Mouse (Mus musculus) heart, embryonic 14.5 days (tissue): Measurements from ENCODE around the gene Tubb2a. TPM values are rescaled to one million over a fixed set of nuclear protein-coding genes. Genes with fewer than 3 reads are reported as not detected.

Experiments
- ATAC-seq: fragments of 200-750 bp; cut with Nextera tagmentation; 2 replicates; pipeline ENCODE4 v1.8.0; 2017; ENCODE audit warnings: low read depth, moderate TSS enrichment; ENCODE audit not compliant: insufficient number of reproducible peaks, insufficient read depth, low FRiP score
- H3K27ac ChIP-seq, 2 experiments: fragments of 200-500 bp in 1 of 2; fragments of 300-500 bp in 1 of 2; sonication (generic) in 1 of 2; replicated peaks in 1 of 2; 2 replicates each; pipeline ENCODE4 v1.5.1; 2012 to 2014; ENCODE audit warnings: low read depth in 2 of 2, low read length in 2 of 2, control low read depth in 1 of 2, mild to moderate bottlenecking in 1 of 2, mixed read lengths in 1 of 2; ENCODE audit not compliant: control insufficient read depth in 1 of 2, insufficient read depth in 1 of 2
- H3K27me3 ChIP-seq: fragments of 300-500 bp; sonication (generic); 2 replicates; pipeline ENCODE4 v1.6.1; 2014; ENCODE audit warnings: mild to moderate bottlenecking, low read length, control low read depth; ENCODE audit not compliant: control insufficient read depth, insufficient read depth
- H3K36me3 ChIP-seq: fragments of 300-500 bp; sonication (generic); 2 replicates; pipeline ENCODE4 v1.6.1; 2014; ENCODE audit warnings: mild to moderate bottlenecking, control low read depth, low read length, mixed read lengths; ENCODE audit not compliant: control insufficient read depth, insufficient read depth
- H3K4me1 ChIP-seq, 2 experiments: fragments of 200-500 bp in 1 of 2; fragments of 300-500 bp in 1 of 2; sonication (generic) in 1 of 2; 2 replicates each; pipeline ENCODE4 v1.6.1; 2012 to 2014; ENCODE audit warnings: low read length in 2 of 2, control low read depth in 1 of 2, mixed read lengths in 1 of 2; ENCODE audit not compliant: control insufficient read depth in 2 of 2, insufficient read depth in 2 of 2
- H3K4me2 ChIP-seq: fragments of 300-500 bp; sonication (generic); 2 replicates; pipeline ENCODE4 v1.6.1; 2014; ENCODE audit warnings: mild to moderate bottlenecking, low read length
- H3K4me3 ChIP-seq, 2 experiments: fragments of 200-500 bp in 1 of 2; fragments of 300-500 bp in 1 of 2; sonication (generic) in 1 of 2; 2 replicates each; pipeline ENCODE4 v1.5.1; 2012 to 2014; ENCODE audit warnings: low read length in 2 of 2, mild to moderate bottlenecking in 2 of 2, control low read depth in 1 of 2, low read depth in 1 of 2, moderate library complexity in 1 of 2; ENCODE audit not compliant: control insufficient read depth in 1 of 2, insufficient read depth in 1 of 2
- H3K9ac ChIP-seq: fragments of 300-500 bp; sonication (generic); 2 replicates; pipeline ENCODE4 v1.6.1; 2014; ENCODE audit warnings: mild to moderate bottlenecking, low read length
- H3K9me3 ChIP-seq: fragments of 300-500 bp; sonication (generic); 2 replicates; pipeline ENCODE4 v1.6.1; 2016; ENCODE audit warnings: low read length, control low read depth; ENCODE audit not compliant: control insufficient read depth
- WGBS: fragments of 180-500 bp; shearing (Covaris S2); extraction: QIAGEN DNeasy Blood & Tissue Kit; methylation state at CpG from one replicate; pipeline ENCODE4 v1.1.7; 2014; 5-methylcytosine and 5-hydroxymethylcytosine counted together
- polyA plus RNA-seq: library from polyadenylated mRNA; unstranded; fragments of >200 nt; fragmentation: Nextera tagmentation; extraction: Ambion mirVana; gene quantifications from 2 replicates; pipeline ENCODE4 v1.2.1, GENCODE M21; 2014

The Tubb2a gene
- polyA plus RNA-seq, 1 experiment from 2014 or later = 131 TPM

DNA sequence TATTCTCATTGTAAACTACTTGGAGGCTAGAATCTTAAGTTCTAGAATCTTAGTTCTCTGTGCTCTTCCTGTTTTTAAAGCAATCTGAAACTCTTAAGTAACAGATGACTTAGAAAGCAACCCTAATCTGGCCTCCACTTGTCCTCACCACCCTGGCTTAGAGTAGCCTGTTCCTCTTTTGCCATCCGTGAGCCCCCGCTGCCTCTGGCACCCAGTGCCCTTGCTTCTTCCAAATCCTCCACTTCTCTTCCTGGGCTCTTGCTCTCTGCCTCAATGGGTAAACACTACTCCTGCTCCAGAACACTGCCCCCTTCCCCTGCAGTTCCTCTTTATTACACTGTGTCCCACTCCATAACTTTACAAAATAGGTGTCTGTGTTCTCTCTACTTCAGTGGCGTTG, 26.1 kb downstream of the Tubb2a start:
- Histone ChIP-seq H3K27me3 (no peaks in the 10 kb centered on the region), H3K4me2 (no peak overlapping the region), H3K27ac (no peak overlapping the region), H3K36me3 (peaks cover 73% of the 10 kb centered on the region), H3K4me3 (no peak overlapping the region), H3K4me1 (no peaks in the 10 kb centered on the region), H3K9ac (no peak overlapping the region), H3K9me3 (peaks cover 5% of the 10 kb centered on the region; the same call in 1 of the 2 replicates)
- 91% methylated on average over 3 of the region's 3 CpGs for WGBS
- no peak for ATAC-seq

DNA sequence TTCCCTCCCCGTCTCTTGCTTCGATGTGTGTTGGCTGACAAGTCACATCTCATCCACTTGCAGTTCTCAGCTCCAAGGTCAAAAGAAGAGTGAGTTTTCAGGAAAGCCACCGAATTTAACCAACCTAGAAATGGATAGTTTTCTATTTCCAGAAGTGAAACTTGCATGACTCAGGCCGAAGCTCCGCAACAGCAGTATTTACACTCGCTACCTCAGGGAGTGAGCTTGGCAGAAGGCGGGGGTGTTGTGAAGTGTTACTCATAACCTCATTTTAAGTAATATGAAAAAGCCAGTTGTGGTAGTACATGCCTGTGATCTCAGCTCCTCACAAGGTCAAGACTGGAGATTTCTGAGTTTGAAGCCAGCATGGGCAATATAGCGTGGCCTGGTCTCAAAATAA, 27.3 kb downstream of the Tubb2a start:
- WGBS = 88% methylated on average over 8 of the region's 8 CpGs
- Histone ChIP-seq H3K36me3 (peaks cover 67% of the 10 kb centered on the region), H3K9ac (no peak overlapping the region)

DNA sequence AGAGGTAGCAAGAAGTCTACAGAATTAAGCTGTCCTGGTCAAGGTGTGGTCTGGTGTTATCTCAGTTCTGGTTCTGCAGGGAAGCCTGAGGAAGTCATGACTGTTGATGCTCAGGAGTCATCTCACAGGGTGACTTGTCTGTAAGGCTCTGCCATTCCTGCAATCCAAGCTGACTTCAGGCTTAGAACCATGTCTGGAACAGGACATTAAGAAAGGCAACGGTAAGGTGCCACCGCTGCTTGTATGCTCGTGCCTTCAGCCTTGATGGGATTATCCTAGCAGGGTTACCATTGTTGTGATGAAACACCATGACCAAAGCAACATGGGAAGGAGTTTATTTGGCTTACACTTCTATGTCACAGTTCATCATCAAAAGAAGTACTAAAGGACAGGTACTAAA, 30.3 kb downstream of the Tubb2a start:
- no peaks in the 10 kb centered on the region for H3K4me1 ChIP-seq

More for the DNA sequence above, 27.3 kb downstream of the Tubb2a start:
- ATAC-seq = no peak
- no peaks in the 10 kb centered on the region for H3K9me3 ChIP-seq
- H3K4me1 ChIP-seq = no peaks in the 10 kb centered on the region
- no peak overlapping the region for H3K4me3 ChIP-seq
- no peak overlapping the region for H3K4me2 ChIP-seq
- no peak overlapping the region for H3K27ac ChIP-seq
- H3K27me3 ChIP-seq = no peaks in the 10 kb centered on the region

DNA sequence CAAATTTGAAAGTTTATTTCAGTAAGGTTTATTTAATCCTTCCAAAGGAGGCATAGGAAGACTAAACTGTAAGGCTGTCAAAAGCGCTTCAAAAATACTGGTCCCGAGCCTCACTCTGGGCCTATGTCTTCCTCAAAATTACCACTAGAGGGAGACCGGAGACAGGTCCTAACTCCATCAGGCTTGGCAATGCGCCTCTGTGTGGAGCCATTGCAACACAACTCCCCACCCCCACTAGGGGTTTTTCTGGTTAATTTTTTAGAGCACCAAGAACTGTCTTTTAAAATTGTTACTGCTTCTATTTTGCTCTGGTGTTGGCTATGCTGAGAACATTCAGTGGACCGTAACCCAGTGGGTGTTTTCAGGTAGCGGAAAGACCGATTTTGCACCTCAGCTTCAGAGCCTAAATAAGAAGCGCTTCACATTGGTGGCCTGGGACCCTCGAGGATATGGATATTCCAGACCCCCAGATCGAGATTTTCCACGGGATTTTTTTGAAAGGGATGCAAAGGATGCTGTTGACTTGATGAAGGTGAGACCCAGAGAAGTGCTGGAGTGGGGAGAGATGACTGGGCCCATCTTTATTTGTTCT, 31.3 kb downstream of the Tubb2a start:
- Histone ChIP-seq H3K27ac (no peak overlapping the region), H3K27me3 (no peaks in the 10 kb centered on the region), H3K36me3 (peaks cover 56% of the 10 kb centered on the region), H3K4me2 (no peak overlapping the region), H3K4me1 (no peaks in the 10 kb centered on the region), H3K4me3 (no peak overlapping the region), H3K9ac (no peak overlapping the region), H3K9me3 (no peaks in the 10 kb centered on the region)
- 42% methylated on average over 11 of the region's 11 CpGs for WGBS
- ATAC-seq = 0 out of 2 replicates have a peak, but pooled peaks have one; percentile 68

More for the DNA sequence above, 30.3 kb downstream of the Tubb2a start:
- peaks cover 64% of the 10 kb centered on the region for H3K36me3 ChIP-seq
- no peaks in the 10 kb centered on the region for H3K9me3 ChIP-seq
- H3K27ac ChIP-seq = no peak overlapping the region
- H3K9ac ChIP-seq = no peak overlapping the region
- WGBS = 77% methylated on average over 3 of the region's 3 CpGs
- no peak for ATAC-seq
- H3K4me3 ChIP-seq = no peak overlapping the region
- H3K27me3 ChIP-seq = no peaks in the 10 kb centered on the region
- no peak overlapping the region for H3K4me2 ChIP-seq

DNA sequence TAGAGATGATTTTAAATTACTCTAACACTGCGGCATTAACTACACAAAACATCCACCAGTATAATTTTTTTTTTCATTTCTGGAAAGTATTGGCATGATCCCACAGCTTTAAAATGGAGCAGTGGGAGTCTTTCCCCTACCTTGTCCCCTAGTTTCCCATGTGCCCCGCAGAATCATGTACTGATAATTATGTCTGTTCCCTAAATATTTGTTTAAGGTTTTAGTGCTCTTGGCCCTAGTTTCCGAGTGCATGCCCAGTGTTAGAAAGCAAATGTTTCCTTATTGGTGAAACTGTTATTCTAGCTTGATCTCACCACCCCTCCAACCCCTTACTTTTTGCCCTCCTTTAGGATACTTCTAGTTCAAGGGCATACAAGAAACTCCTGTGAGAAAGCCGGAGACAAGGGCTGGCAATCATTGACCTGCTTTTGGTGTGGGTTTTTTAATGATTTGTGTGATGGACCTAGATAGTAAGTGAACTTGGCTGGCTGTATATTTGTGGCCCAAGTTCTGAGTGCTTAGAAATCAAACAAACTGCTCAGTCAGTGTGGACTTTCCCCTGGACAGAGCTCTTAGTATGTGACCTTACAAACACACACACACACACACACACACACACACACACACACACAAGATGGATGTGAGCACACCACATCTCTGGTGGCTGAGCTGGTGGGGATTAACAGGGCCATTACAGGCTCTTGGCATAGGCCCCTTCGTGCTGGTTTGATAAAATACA, 32.1 kb downstream of the Tubb2a start:
- Histone ChIP-seq H3K27ac (no peak overlapping the region), H3K4me1 (no peaks in the 10 kb centered on the region), H3K4me3 (no peak overlapping the region), H3K9me3 (no peaks in the 10 kb centered on the region), H3K9ac (no peak overlapping the region), H3K4me2 (no peak overlapping the region), H3K36me3 (peaks cover 49% of the 10 kb centered on the region), H3K27me3 (no peaks in the 10 kb centered on the region)
- WGBS = 60% methylated on average over 5 of the region's 5 CpGs
- ATAC-seq = no peak

DNA sequence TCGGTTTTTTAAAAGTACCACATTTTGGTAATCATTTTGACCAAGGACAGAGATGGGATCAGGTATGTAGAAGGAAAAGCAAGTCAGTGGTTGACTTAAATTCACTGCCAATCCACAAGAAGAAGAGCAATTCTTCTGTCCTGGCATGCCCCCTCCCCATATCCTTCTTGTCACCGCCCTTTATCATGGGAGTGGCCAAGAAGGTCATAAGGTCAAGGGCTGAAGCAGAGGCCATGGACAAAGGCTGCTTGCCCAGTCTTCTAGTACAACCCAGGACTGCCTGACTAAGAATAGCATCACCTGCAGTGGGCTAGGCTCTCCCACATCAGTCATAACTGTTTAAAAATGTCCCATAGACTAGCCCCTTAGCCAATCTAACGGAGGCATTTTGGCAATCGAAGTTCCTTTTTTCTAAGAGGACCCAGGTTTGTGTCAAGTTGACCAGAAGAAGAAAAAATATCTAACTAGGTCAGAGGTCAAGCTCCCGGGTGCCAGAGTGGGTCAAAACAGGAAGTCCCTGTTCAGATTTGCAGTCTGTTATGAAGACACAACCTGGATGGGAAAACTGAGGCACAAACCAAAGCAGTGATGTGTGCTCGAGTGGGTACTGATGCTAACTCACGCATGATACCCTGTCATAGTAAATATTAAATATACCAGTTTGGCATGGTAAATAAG, 34.0 kb downstream of the Tubb2a start:
- Histone ChIP-seq H3K9ac (no peak overlapping the region), H3K4me3 (no peak overlapping the region), H3K27me3 (no peaks in the 10 kb centered on the region), H3K9me3 (no peaks in the 10 kb centered on the region), H3K36me3 (peaks cover 31% of the 10 kb centered on the region), H3K4me1 (peaks cover under 1 to 3% of the 10 kb centered on the region in 2 experiments), H3K27ac (no peak overlapping the region), H3K4me2 (no peak overlapping the region)
- ATAC-seq = no peak
- WGBS = 66% methylated on average over 7 of the region's 7 CpGs

DNA sequence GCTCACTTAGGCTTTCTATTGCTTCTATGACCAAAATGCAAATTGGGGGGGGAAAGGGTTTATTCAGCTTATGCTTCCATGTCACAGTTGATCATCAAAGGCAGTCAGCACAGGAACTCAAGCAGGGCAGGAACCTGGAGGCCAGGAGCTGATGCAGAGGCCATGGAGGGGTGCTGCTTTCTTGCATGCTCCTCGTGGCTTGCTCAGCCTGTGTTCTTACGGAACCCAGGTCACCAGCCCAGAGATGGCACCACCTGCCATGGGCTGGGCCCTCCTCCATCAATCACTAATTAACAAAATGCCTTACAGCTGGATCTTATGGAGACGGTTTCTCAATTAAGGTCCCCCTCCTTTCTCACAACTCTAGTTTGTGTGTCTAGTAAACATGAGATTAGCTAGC, 37.7 kb downstream of the Tubb2a start:
- H3K4me1 ChIP-seq = peaks cover 8 to 18% of the 10 kb centered on the region in 2 experiments
- H3K27me3 ChIP-seq = no peaks in the 10 kb centered on the region
- H3K4me3 ChIP-seq = no peak overlapping the region
- WGBS = 98% methylated on average over 3 of the region's 3 CpGs
- H3K27ac ChIP-seq = no peak overlapping the region
- no peak overlapping the region for H3K9ac ChIP-seq
- peaks cover 11% of the 10 kb centered on the region for H3K36me3 ChIP-seq
- ATAC-seq = no peak
- H3K9me3 ChIP-seq = no peaks in the 10 kb centered on the region
- no peak overlapping the region for H3K4me2 ChIP-seq
